Mouse (Mus musculus) cerebellum, adult 2 months (tissue): ENCODE results near the gene Osbpl5. TPM values are rescaled to one million over a fixed set of nuclear protein-coding genes. Genes with fewer than 3 reads are reported as not detected.
A peak's percentile ranks its signal among the peaks of the same experiment; 100 is the strongest.

Source experiments
- DNase-seq, 2 experiments: peaks; one replicate each; pipeline ENCODE4 v3.0.0; 2021
- H3K27ac ChIP-seq: fragments of 200-500 bp; 2 replicates; pipeline ENCODE4 v1.5.1; 2012; ENCODE audit warnings: low read length, control low read depth, inconsistent platforms; ENCODE audit not compliant: insufficient read depth
- H3K27me3 ChIP-seq: fragments of 200-500 bp; 2 replicates; pipeline ENCODE4 v1.6.1; 2012; ENCODE audit warnings: inconsistent platforms, mild to moderate bottlenecking, low read length, moderate library complexity; ENCODE audit not compliant: control insufficient read depth, insufficient read depth
- H3K4me1 ChIP-seq: fragments of 200-500 bp; 2 replicates; pipeline ENCODE4 v1.6.1; 2011; ENCODE audit warnings: low read length; ENCODE audit not compliant: control insufficient read depth, insufficient read depth
- H3K4me3 ChIP-seq: fragments of 200-500 bp; replicated peaks from 2 replicates; pipeline ENCODE3; 2011; ENCODE audit warnings: mild to moderate bottlenecking, low read depth, low read length, control low read depth; ENCODE audit not compliant: insufficient read depth
- CTCF ChIP-seq: fragments of 200-500 bp; IDR thresholded peaks from 2 replicates; pipeline ENCODE4 v1.5.1; 2011; ENCODE audit warnings: low read depth, mild to moderate bottlenecking, control low read depth, low read length, moderate library complexity, borderline replicate concordance; ENCODE audit not compliant: insufficient read depth
- POLR2A ChIP-seq: fragments of 200-500 bp; IDR thresholded peaks from 2 replicates; pipeline ENCODE4 v1.6.1; 2011; ENCODE audit warnings: low read length, control low read depth, borderline replicate concordance; ENCODE audit not compliant: insufficient read depth
- WGBS: fragments of 180-500 bp; shearing (Covaris S2); methylation state at CpG from one replicate; pipeline ENCODE4 v1.1.7; 2018; 5-methylcytosine and 5-hydroxymethylcytosine counted together
- polyA plus RNA-seq: library from polyadenylated mRNA; depleted of rRNA; stranded (reverse); fragments of >200 nt; gene quantifications from 2 replicates; pipeline ENCODE4 v1.2.3, GENCODE M21; 2012

The Osbpl5 gene
- polyA plus RNA-seq, 1 experiment = 35.6 TPM

GRCm38 (mm10) chr7:143783996-143784829 is 27.4 kb upstream of the Osbpl5 start, which contains the start of gene Mrgpre:
Gene Mrgpre (minus strand): TSS chr7:143784500.
- WGBS = 2% methylated on average over 21 of the region's 21 CpGs
- Histone ChIP-seq H3K27me3 (no peaks in the 10 kb centered on the region), H3K27ac (no peak within 1 kb of the TSS), H3K4me3 (peak within 1 kb of the TSS; percentile 29), H3K4me1 (peaks cover 26% of the 10 kb centered on the region)
- TF ChIP-seq POLR2A = no peak
- TF ChIP-seq CTCF = no peak
- DNase-seq = peak; percentile 45 to 56

GRCm38 (mm10) chr7:143783378-143783995 is 26.7 kb upstream of the Osbpl5 start:
- TF ChIP-seq CTCF = no peak
- no peak for TF ChIP-seq POLR2A
- no peak for DNase-seq
- Histone ChIP-seq H3K4me1 (peaks cover 26% of the 10 kb centered on the region), H3K27ac (no peak overlapping the region), H3K4me3 (peak overlapping the region; percentile 29), H3K27me3 (no peaks in the 10 kb centered on the region)
- 28% methylated on average over 6 of the region's 6 CpGs for WGBS

GRCm38 (mm10) chr7:143777375-143777774 is 20.6 kb upstream of the Osbpl5 start:
- H3K27ac ChIP-seq = no peak overlapping the region
- H3K27me3 ChIP-seq = no peaks in the 10 kb centered on the region
- H3K4me3 ChIP-seq = no peak overlapping the region
- H3K4me1 ChIP-seq = no peaks in the 10 kb centered on the region
- TF ChIP-seq CTCF (no peak), POLR2A (no peak)
- 78% methylated on average over 2 of the region's 2 CpGs for WGBS
- DNase-seq = no peak

GRCm38 (mm10) chr7:143776137-143776536 is 19.4 kb upstream of the Osbpl5 start:
- no peak for DNase-seq
- H3K27me3 ChIP-seq = no peaks in the 10 kb centered on the region
- TF ChIP-seq CTCF (no peak), POLR2A (no peak)
- H3K27ac ChIP-seq = no peak overlapping the region
- H3K4me3 ChIP-seq = no peak overlapping the region
- 60% methylated on average over 3 of the region's 3 CpGs for WGBS
- no peaks in the 10 kb centered on the region for H3K4me1 ChIP-seq

DNA sequence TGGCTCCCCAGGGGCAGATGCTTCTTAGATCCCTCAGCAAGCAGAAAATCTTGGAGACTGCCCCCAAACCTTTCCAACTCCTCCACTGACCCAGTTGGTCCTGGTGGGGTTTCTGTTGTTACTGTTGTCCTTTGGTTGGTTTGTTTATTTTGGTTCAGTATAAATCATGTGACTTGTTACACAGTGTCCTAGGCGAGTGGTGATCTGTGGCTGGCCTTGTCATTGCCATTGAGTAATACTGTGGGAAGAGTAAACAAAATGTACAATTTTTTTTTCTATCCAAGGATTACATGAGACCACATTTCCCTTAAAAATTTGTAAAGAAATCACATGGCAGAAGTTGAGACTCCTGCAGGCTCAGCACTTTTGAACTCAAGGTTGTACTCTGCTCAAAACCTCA is 12.7 kb upstream of the Osbpl5 start:
- 88% methylated on average over 1 of the region's 1 CpGs for WGBS
- no peak overlapping the region for H3K27ac ChIP-seq
- no peak for TF ChIP-seq POLR2A
- TF ChIP-seq CTCF = no peak

GRCm38 (mm10) chr7:143768267-143768666 is 11.5 kb upstream of the Osbpl5 start:
- peaks cover 1% of the 10 kb centered on the region; the same call in 1 of the 2 replicates for H3K27me3 ChIP-seq
- DNase-seq = no peak
- 74% methylated on average over 6 of the region's 6 CpGs for whole genome bisulfite sequencing
- H3K27ac ChIP-seq = no peak overlapping the region
- TF ChIP-seq CTCF = no peak
- TF ChIP-seq POLR2A = no peak
- H3K4me1 ChIP-seq = no peaks in the 10 kb centered on the region
- H3K4me3 ChIP-seq = no peak overlapping the region

More for the DNA sequence above, 12.7 kb upstream of the Osbpl5 start:
- Histone ChIP-seq H3K4me1 (no peaks in the 10 kb centered on the region), H3K27me3 (peaks cover 1% of the 10 kb centered on the region; the same call in 1 of the 2 replicates), H3K4me3 (no peak overlapping the region)
- no peak for DNase-seq

DNA sequence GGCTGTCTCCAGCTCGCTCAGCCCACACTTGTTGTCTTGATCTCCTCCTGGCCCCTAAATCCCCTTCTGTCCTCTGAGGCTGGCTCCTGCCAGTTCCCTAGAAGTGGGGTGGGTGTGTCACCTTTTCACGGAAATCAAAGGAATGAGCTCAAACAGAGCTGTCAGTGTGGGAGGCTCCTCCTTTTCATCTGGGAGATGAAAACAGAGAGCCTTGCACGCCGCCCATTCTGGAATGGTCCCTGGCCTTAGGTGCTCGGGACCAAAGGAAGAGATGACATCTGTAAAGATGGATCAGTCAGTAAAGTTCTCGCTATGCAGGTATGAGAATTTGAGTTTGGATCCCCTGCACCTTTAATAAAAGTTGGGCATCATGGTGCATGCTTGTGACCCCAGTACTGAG is 10.1 kb upstream of the Osbpl5 start, which contains the start of gene Mrgprg:
TSS of gene Mrgprg (minus strand) at position 101 of the 400 bp plus-strand sequence.
- H3K27me3 ChIP-seq = peaks cover 1% of the 10 kb centered on the region; the same call in 1 of the 2 replicates
- DNase-seq = no peak
- no peak for TF ChIP-seq POLR2A
- no peak for TF ChIP-seq CTCF
- H3K4me3 ChIP-seq = no peak within 1 kb of the TSS
- no peak within 1 kb of the TSS for H3K27ac ChIP-seq
- WGBS = 68% methylated on average over 6 of the region's 6 CpGs
- H3K4me1 ChIP-seq = no peaks in the 10 kb centered on the region
